Mouse (Mus musculus) embryonic fibroblast, embryonic 13.5 days (primary cell): ENCODE measurements around the gene H2-DMb2.

Experiments used
- CTCF ChIP-seq: IDR thresholded peaks from 2 replicates; pipeline ENCODE4 v1.5.1; 2011; ENCODE audit warnings: mild to moderate bottlenecking, control low read depth, low read length, moderate library complexity, borderline replicate concordance; ENCODE audit not compliant: insufficient read depth
- POLR2A ChIP-seq: IDR thresholded peaks from 2 replicates; pipeline ENCODE4 v1.6.1; 2011; ENCODE audit warnings: low read depth, mild to moderate bottlenecking, control low read depth, low read length, moderate library complexity

GRCm38 (mm10) chr17:34143033-34143432 lies at the start of gene H2-DMb2:
- TF ChIP-seq CTCF (no peak), POLR2A (no peak)
